ENCODE assay signal across 18 mouse cellular contexts in genomic region chr1:112039878-112040277, GRCm38 (mm10).
"Had no signal": no experiment of that assay in that cellular context is flagged by ENCODE, and none has a peak within 500 bp of the region (broad histone marks: within the 10 kb centered on the region; RNA-seq: fewer than 3 reads in every experiment).

No protein-coding gene starts in this region.

- H3K36me3 ChIP-seq: midbrain, embryonic 10.5 days; midbrain, embryonic 12.5 days; neural tube, embryonic 13.5 days; neural tube, embryonic 15.5 days; stomach, embryonic 15.5 days had no signal

- H3K4me3 ChIP-seq: midbrain, embryonic 10.5 days; midbrain, embryonic 12.5 days; myocyte; neural tube, embryonic 13.5 days; neural tube, embryonic 15.5 days; stomach, embryonic 15.5 days had no signal

- H3K9me3 ChIP-seq: midbrain, embryonic 12.5 days; neural tube, embryonic 13.5 days; neural tube, embryonic 15.5 days; stomach, embryonic 15.5 days had no signal

- H3K27ac ChIP-seq: midbrain, embryonic 10.5 days; midbrain, embryonic 12.5 days; neural tube, embryonic 13.5 days; neural tube, embryonic 15.5 days; stomach, embryonic 15.5 days; stomach, postnatal 0 days had no signal

- ATAC-seq: midbrain, embryonic 16.5 days had no signal

- H3K9ac ChIP-seq: lung, embryonic 14.5 days; midbrain, embryonic 12.5 days; neural tube, embryonic 13.5 days; neural tube, embryonic 15.5 days; stomach, embryonic 15.5 days had no signal

- H3K4me1 ChIP-seq: midbrain, embryonic 10.5 days; midbrain, embryonic 12.5 days; neural tube, embryonic 13.5 days; neural tube, embryonic 15.5 days; stomach, embryonic 15.5 days had no signal

- DNase-seq: lung, adult 18-20 months; lung, embryonic 14.5 days; lung, postnatal 10 days; lung, postnatal 4 days; midbrain, embryonic 14.5 days; retina, postnatal 1 day; right cerebral cortex, adult 18-20 months; thymus, adult 2 months; thymus, postnatal 25 days; thymus, postnatal 4 days had no signal

- H3K4me2 ChIP-seq: lung, embryonic 14.5 days; midbrain, embryonic 12.5 days; neural tube, embryonic 13.5 days; neural tube, embryonic 15.5 days; stomach, embryonic 15.5 days had no signal

- H3K27me3 ChIP-seq: midbrain, embryonic 12.5 days; neural tube, embryonic 13.5 days; neural tube, embryonic 15.5 days; stomach, embryonic 15.5 days had no signal
